Mouse (Mus musculus) kidney, adult 9 months (tissue): ENCODE results near the gene Mfsd2a.
A peak's percentile ranks its signal among the peaks of the same experiment; 100 is the strongest.

Experiments used
- DNase-seq: peaks from one replicate; pipeline ENCODE4 v3.0.0; 2022

The Mfsd2a gene

GRCm38 (mm10) chr4:122933051-122933591 is 27.9 kb downstream of the Mfsd2a start:
- DNase-seq, result no peak

GRCm38 (mm10) chr4:122932239-122932978 is 28.6 kb downstream of the Mfsd2a start:
- no peak for DNase-seq

- DNase-seq, result no peak
Measured at GRCm38 (mm10) chr4:122930939-122931590, 29.9 kb downstream of the Mfsd2a start.

- DNase-seq, result peak; percentile 77
Measured at GRCm38 (mm10) chr4:122923392-122924344, 37.3 kb downstream of the Mfsd2a start.

- DNase-seq, result peak; percentile 42
Measured at GRCm38 (mm10) chr4:122922841-122923240, 38.1 kb downstream of the Mfsd2a start.

GRCm38 (mm10) chr4:122915985-122916384 is 45.0 kb downstream of the Mfsd2a start:
- DNase-seq, result no peak

- DNase-seq, result no peak
Measured at GRCm38 (mm10) chr4:122914186-122914585, 46.8 kb downstream of the Mfsd2a start.

- no peak for DNase-seq
Measured at GRCm38 (mm10) chr4:122912613-122913012, 48.4 kb downstream of the Mfsd2a start.

GRCm38 (mm10) chr4:122910577-122910976 is 50.4 kb downstream of the Mfsd2a start:
- DNase-seq, result peak; percentile 31

GRCm38 (mm10) chr4:122909572-122910189 is 51.3 kb downstream of the Mfsd2a start:
- DNase-seq, result no peak

GRCm38 (mm10) chr4:122905359-122905758 is 55.6 kb downstream of the Mfsd2a start:
- no peak for DNase-seq

- DNase-seq, result no peak
Measured at GRCm38 (mm10) chr4:122903709-122904108, 57.3 kb downstream of the Mfsd2a start.

- no peak for DNase-seq
Measured at GRCm38 (mm10) chr4:122902156-122902555, 58.8 kb downstream of the Mfsd2a start.

- DNase-seq, result peak; percentile 78
Measured at GRCm38 (mm10) chr4:122898313-122898712, 62.7 kb downstream of the Mfsd2a start.

GRCm38 (mm10) chr4:122897750-122898149 is 63.2 kb downstream of the Mfsd2a start:
- DNase-seq, result no peak
